Mouse (Mus musculus) embryonic facial prominence, embryonic 13.5 days (tissue): Measurements from ENCODE around the gene 4930426L09Rik. TPM values are rescaled to one million over a fixed set of nuclear protein-coding genes. Genes with fewer than 3 reads are reported as not detected.

Experiments
- ATAC-seq: fragments of 200-750 bp; cut with Nextera tagmentation; 2 replicates; pipeline ENCODE4 v1.8.0; 2017; ENCODE audit warnings: low read depth; ENCODE audit not compliant: insufficient number of reproducible peaks, insufficient read depth, low FRiP score, low TSS enrichment
- H3K27ac ChIP-seq: fragments of 300-500 bp; sonication (generic); 2 replicates; pipeline ENCODE4 v1.5.1; 2015; ENCODE audit warnings: moderate library complexity, mild to moderate bottlenecking, inconsistent platforms
- H3K27me3 ChIP-seq: fragments of 300-500 bp; sonication (generic); 2 replicates; pipeline ENCODE4 v1.6.1; 2015; ENCODE audit warnings: mild to moderate bottlenecking, inconsistent platforms
- H3K36me3 ChIP-seq: fragments of 300-500 bp; sonication (generic); 2 replicates; pipeline ENCODE4 v1.6.1; 2015; ENCODE audit warnings: mild to moderate bottlenecking, inconsistent platforms
- H3K4me1 ChIP-seq: fragments of 300-500 bp; sonication (generic); 2 replicates; pipeline ENCODE4 v1.6.1; 2015; ENCODE audit warnings: inconsistent platforms
- H3K4me2 ChIP-seq: fragments of 300-500 bp; sonication (generic); 2 replicates; pipeline ENCODE4 v1.6.1; 2015; ENCODE audit warnings: moderate library complexity, mild to moderate bottlenecking, inconsistent platforms
- H3K4me3 ChIP-seq: fragments of 300-500 bp; sonication (generic); 2 replicates; pipeline ENCODE4 v1.5.1; 2015; ENCODE audit warnings: mild to moderate bottlenecking, inconsistent platforms
- H3K9ac ChIP-seq: fragments of 300-500 bp; sonication (generic); 2 replicates; pipeline ENCODE4 v1.6.1; 2015; ENCODE audit warnings: mild to moderate bottlenecking, inconsistent platforms
- H3K9me3 ChIP-seq: fragments of 300-500 bp; sonication (generic); 2 replicates; pipeline ENCODE4 v1.6.1; 2016; ENCODE audit warnings: inconsistent platforms
- WGBS: fragments of 180-500 bp; shearing (Covaris S2); methylation state at CpG from one replicate; pipeline ENCODE4 v1.1.7; 2015; ENCODE audit warnings: mixed read lengths; 5-methylcytosine and 5-hydroxymethylcytosine counted together
- polyA plus RNA-seq: library from polyadenylated mRNA; unstranded; fragments of >200 nt; fragmentation: Nextera tagmentation; extraction: Ambion mirVana; gene quantifications from 2 replicates; pipeline ENCODE4 v1.2.1, GENCODE M21; 2015

4930426L09Rik gene
- polyA plus RNA-seq, 1 experiment from 2014 or later, result 0.28 TPM

DNA sequence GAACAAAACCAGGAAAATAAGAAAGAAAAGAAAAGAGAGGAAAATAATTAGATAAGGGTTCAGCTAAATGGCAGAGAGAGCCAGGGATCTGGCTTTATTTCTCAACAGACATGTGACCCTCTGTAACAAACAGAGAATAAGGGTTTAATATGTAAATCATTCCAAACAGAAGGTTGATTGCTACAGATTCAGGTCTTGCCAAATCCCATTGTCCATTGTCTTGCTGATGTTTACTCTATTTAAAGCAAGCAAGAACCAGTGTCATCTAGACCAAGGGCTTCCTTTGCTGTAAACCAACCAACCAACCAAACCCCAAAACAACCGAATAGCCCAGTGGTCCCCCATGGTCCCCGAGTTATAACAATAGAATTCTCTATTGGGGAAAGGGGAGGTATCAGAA lies 19.9 kb downstream of the 4930426L09Rik start:
- Histone ChIP-seq H3K4me2 (no peak overlapping the region), H3K9me3 (no peaks in the 10 kb centered on the region), H3K36me3 (no peaks in the 10 kb centered on the region), H3K4me1 (no peaks in the 10 kb centered on the region), H3K27me3 (no peaks in the 10 kb centered on the region), H3K27ac (no peak overlapping the region), H3K9ac (no peak overlapping the region), H3K4me3 (no peak overlapping the region)
- no peak for ATAC-seq
- 64% methylated on average over 2 of the region's 2 CpGs for WGBS

- Histone ChIP-seq H3K4me3 (no peak overlapping the region), H3K9me3 (no peaks in the 10 kb centered on the region), H3K9ac (no peak overlapping the region), H3K27ac (no peak overlapping the region), H3K4me1 (no peaks in the 10 kb centered on the region), H3K27me3 (no peaks in the 10 kb centered on the region), H3K4me2 (no peak overlapping the region), H3K36me3 (no peaks in the 10 kb centered on the region)
- no peak for ATAC-seq
- 71% methylated on average over 2 of the region's 2 CpGs for WGBS
These were observed 26.7 kb downstream of the 4930426L09Rik start for GRCm38 (mm10) chr2:19024807-19025206.

GRCm38 (mm10) chr2:19037430-19037829 lies 39.3 kb downstream of the 4930426L09Rik start:
- Histone ChIP-seq H3K36me3 (no peaks in the 10 kb centered on the region), H3K27me3 (no peaks in the 10 kb centered on the region), H3K27ac (no peak overlapping the region), H3K9me3 (no peaks in the 10 kb centered on the region), H3K9ac (no peak overlapping the region), H3K4me3 (no peak overlapping the region), H3K4me1 (no peaks in the 10 kb centered on the region), H3K4me2 (no peak overlapping the region)
- no peak for ATAC-seq
- 55% methylated on average over 4 of the region's 4 CpGs for WGBS

GRCm38 (mm10) chr2:19037907-19038570 lies 39.9 kb downstream of the 4930426L09Rik start:
- H3K27ac ChIP-seq, result no peak overlapping the region
- H3K9ac ChIP-seq, result no peak overlapping the region
- no peaks in the 10 kb centered on the region for H3K36me3 ChIP-seq
- H3K4me3 ChIP-seq, result no peak overlapping the region
- no peaks in the 10 kb centered on the region for H3K9me3 ChIP-seq
- WGBS, result 69% methylated on average over 4 of the region's 4 CpGs
- no peak for ATAC-seq
- no peaks in the 10 kb centered on the region for H3K27me3 ChIP-seq
- no peak overlapping the region for H3K4me2 ChIP-seq
- H3K4me1 ChIP-seq, result no peaks in the 10 kb centered on the region

GRCm38 (mm10) chr2:19048225-19048624 lies 50.1 kb downstream of the 4930426L09Rik start:
- no peak for ATAC-seq
- Histone ChIP-seq H3K27ac (no peak overlapping the region), H3K4me1 (0 out of 2 replicates have a peak, but pooled peaks cover 3% of the 10 kb centered on the region), H3K36me3 (no peaks in the 10 kb centered on the region), H3K9me3 (no peaks in the 10 kb centered on the region), H3K4me2 (no peak overlapping the region), H3K9ac (no peak overlapping the region), H3K27me3 (no peaks in the 10 kb centered on the region), H3K4me3 (no peak overlapping the region)
- WGBS, result 81% methylated on average over 1 of the region's 1 CpGs

DNA sequence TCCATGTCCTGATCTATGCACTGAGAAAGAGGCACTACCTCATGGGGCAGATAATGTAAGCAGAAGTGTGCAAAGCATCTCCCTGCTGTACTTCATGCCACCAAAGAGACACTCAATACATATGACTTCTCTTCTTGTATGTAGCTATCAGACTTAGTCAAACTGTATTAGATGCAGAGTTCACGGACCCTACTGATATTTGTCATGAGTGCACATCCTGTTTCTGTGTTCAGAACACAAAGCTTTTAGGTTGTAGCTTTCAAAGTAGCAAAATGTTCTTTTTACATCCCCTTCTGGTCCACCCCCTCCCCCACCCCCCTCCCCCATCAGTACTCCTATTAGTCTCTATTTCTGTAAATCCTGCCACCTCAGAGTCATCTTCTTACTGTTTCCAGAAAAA lies 51.2 kb downstream of the 4930426L09Rik start:
- WGBS, result 92% methylated on average over 1 of the region's 1 CpGs
- Histone ChIP-seq H3K27ac (no peak overlapping the region), H3K9ac (no peak overlapping the region), H3K9me3 (no peaks in the 10 kb centered on the region), H3K27me3 (no peaks in the 10 kb centered on the region), H3K4me1 (0 out of 2 replicates have a peak, but pooled peaks cover 3% of the 10 kb centered on the region), H3K4me3 (no peak overlapping the region), H3K4me2 (no peak overlapping the region), H3K36me3 (no peaks in the 10 kb centered on the region)
- ATAC-seq, result no peak

Other genes starting within 250 kb of the 4930426L09Rik start
- 7.5 and 8.8 TPM in 2 replicates for gene Pip4k2a, start 217 bp upstream of the 4930426L09Rik start, polyA plus RNA-seq
- 0.12 and 0.18 TPM in 2 replicates for gene Armc3, start 201.0 kb downstream of the 4930426L09Rik start, polyA plus RNA-seq